13 mouse cellular contexts compared by ENCODE assay signal in genomic region chr11:105467266-105467665, GRCm38 (mm10). TPM values are rescaled to one million over a fixed set of nuclear protein-coding genes. Genes with fewer than 3 reads are reported as not detected.
A peak's percentile ranks its signal among the peaks of the same experiment; 100 is the strongest.
DNase-seq lines count a peak whose midpoint lies in the region; ATAC-seq lines count a peak whose summit lies in the region.
"Had no signal": no experiment of that assay in that cellular context is flagged by ENCODE, and none has a peak within 500 bp of the region (broad histone marks: within the 10 kb centered on the region; RNA-seq: fewer than 3 reads in every experiment).

No protein-coding gene starts in this region.

- no peaks in the 10 kb centered on the region for H3K36me3 ChIP-seq in hindbrain, embryonic 10.5 days
- no peaks in the 10 kb centered on the region for H3K36me3 ChIP-seq in hindbrain, embryonic 13.5 days
- H3K36me3 ChIP-seq: liver, embryonic 12.5 days had no signal

- no peaks in the 10 kb centered on the region for H3K9me3 ChIP-seq in hindbrain, embryonic 10.5 days
- no peaks in the 10 kb centered on the region for H3K9me3 ChIP-seq in hindbrain, embryonic 13.5 days
- H3K9me3 ChIP-seq: liver, embryonic 12.5 days had no signal

- H3K27ac ChIP-seq in hindbrain, embryonic 10.5 days = peak overlapping the region; percentile 74
- H3K27ac ChIP-seq in hindbrain, embryonic 13.5 days = no peak overlapping the region
- H3K27ac ChIP-seq: liver, embryonic 12.5 days had no signal

- 60% methylated on average over 9 of the region's 9 CpGs for WGBS in hindbrain, embryonic 10.5 days
- 52% methylated on average over 9 of the region's 9 CpGs for WGBS in hindbrain, embryonic 13.5 days

- intact Hi-C loops in heart, postnatal 10 days (cut with DNase I) = no loop called here
- intact Hi-C loops in left cerebral cortex, postnatal 10 days (cut with DNase I) = loop anchor here (5.0 kb wide), 1 partner anchor 125 kb away; no protein-coding TSS in a partner anchor

- no peak overlapping the region for H3K9ac ChIP-seq in hindbrain, embryonic 13.5 days
- H3K9ac ChIP-seq: liver, embryonic 12.5 days had no signal

- no peaks in the 10 kb centered on the region; the same call in 1 of the 2 replicates for H3K27me3 ChIP-seq in hindbrain, embryonic 10.5 days (ENCODE audit: insufficient read depth, poor library complexity, severe bottlenecking)
- H3K27me3 ChIP-seq in hindbrain, embryonic 13.5 days = peaks cover 4% of the 10 kb centered on the region; the same call in 1 of the 2 replicates

- H3K4me2 ChIP-seq in hindbrain, embryonic 13.5 days = no peak overlapping the region
- H3K4me2 ChIP-seq: liver, embryonic 12.5 days had no signal

- no peak for ATAC-seq in hindbrain, embryonic 13.5 days (ENCODE audit: low FRiP score)
- ATAC-seq: liver, embryonic 12.5 days had no signal

- H3K4me1 ChIP-seq in hindbrain, embryonic 10.5 days (replicated peaks) = peaks cover 50% of the 10 kb centered on the region
- peaks cover 19% of the 10 kb centered on the region for H3K4me1 ChIP-seq in hindbrain, embryonic 13.5 days (replicated peaks)

- H3K4me3 ChIP-seq in hindbrain, embryonic 10.5 days = no peak overlapping the region
- no peak overlapping the region for H3K4me3 ChIP-seq in hindbrain, embryonic 13.5 days
- H3K4me3 ChIP-seq: liver, embryonic 12.5 days had no signal

- no peak for DNase-seq in hindbrain, embryonic 10.5 days (ENCODE audit: low spot score)
- DNase-seq in 3134 (ENCODE audit: extremely low read depth, insufficient read length, low spot score) (peak; percentile 32), NIH3T3 (ENCODE audit: low read depth) (peak; percentile 90)
- DNase-seq in heart, postnatal 10 days = peak; percentile 36 to 42
- DNase-seq in left cerebral cortex, postnatal 10 days (ENCODE audit: extremely low spot score in 1 of 2, low spot score in 2 of 2) = no peak
- DNase-seq in natural killer cell, adult 2 months (ENCODE audit: low spot score in 2 of 2) = no peak
- DNase-seq: gastrocnemius, postnatal 14 days; thymus, postnatal 25 days had no signal

RNA-seq across cellular contexts. Expression of gene March10, which starts 10.7 kb away (rescaled TPM):
- polyA plus RNA-seq in hindbrain, embryonic 10.5 days (2016; fragmentation: Nextera tagmentation; extraction: Ambion mirVana) = 0.39 and 0.41 TPM in 2 replicates
- 0.42 and 0.56 TPM in 2 replicates for polyA plus RNA-seq in hindbrain, embryonic 13.5 days (2015; fragmentation: Nextera tagmentation; extraction: Ambion mirVana)
- total RNA-seq in heart, postnatal 10 days (2021) = not detected
- total RNA-seq in left cerebral cortex, postnatal 10 days (2021) = 1 to 10 TPM in 1 of 2 experiments, under 1 TPM in 1; 0.97 to 1.8 TPM
- total RNA-seq: common myeloid progenitor, adult 5-6 weeks; gastrocnemius, postnatal 14 days had no signal
- polyA plus RNA-seq: kidney, embryonic 14.5 days; liver, embryonic 12.5 days; small intestine, adult 2 months had no signal

Comparison
In these comparisons a context has a peak if more than half of its experiments do, and no peak if none do; other contexts are left out.
1. DNase-seq: peak in 3134 (single experiment), NIH3T3 (single experiment) and heart, postnatal 10 days (2 of 2); none in hindbrain, embryonic 10.5 days (single experiment), left cerebral cortex, postnatal 10 days (0 of 2) and natural killer cell, adult 2 months (0 of 2).